Mouse (Mus musculus) urinary bladder, adult 2 months (tissue): ENCODE results near the gene Gm9913. TPM values are rescaled to one million over a fixed set of nuclear protein-coding genes. Genes with fewer than 3 reads are reported as not detected.

Source experiments
- DNase-seq: peaks from one replicate; pipeline ENCODE4 v3.0.0; 2022; ENCODE audit warnings: low spot score
- polyA plus RNA-seq: library from polyadenylated mRNA; depleted of rRNA; stranded (reverse); fragments of >200 nt; gene quantifications from 2 replicates; pipeline ENCODE4 v1.2.3, GENCODE M21; 2012

Gm9913 gene
- polyA plus RNA-seq, 1 experiment, result 0.06 TPM

DNA sequence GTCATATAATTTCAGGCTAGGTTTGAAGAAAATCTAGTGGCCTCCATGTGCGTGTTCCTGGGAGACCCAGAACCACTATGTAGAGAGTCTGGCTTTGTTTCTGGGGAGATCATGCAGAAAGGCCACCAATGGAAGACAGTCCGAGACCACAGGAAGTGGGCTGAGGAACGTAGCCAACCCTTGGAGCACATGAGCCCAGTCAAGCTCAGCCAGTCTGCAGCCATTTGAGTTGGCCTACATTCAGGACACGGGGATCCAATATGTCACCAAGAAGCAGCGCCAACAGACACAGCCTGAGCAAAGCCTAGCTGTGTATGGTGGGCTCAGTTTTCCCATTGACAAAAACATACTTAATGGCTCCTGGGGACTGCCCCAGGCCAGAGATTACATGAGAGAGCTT lies 8.2 kb upstream of the Gm9913 start:
- no peak for DNase-seq

DNA sequence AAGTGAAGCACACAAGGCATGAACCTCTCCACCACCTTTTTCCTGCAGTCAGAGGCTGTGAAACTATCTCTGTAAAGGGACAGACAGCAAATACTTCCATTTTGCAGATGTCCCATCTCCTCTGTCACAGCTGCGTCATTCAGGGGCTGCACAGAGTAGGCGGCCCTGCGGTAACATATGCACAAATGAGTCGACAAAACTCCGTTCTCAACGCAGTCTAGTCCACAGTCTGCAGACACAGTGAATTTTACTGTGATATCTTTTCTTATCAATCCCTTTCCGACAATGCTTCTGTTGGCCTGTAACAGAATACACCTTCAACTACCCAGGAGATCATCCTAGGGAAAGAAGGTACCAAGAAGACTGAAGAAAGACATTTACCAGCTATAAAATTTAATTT lies 6.7 kb upstream of the Gm9913 start:
- DNase-seq, result no peak

GRCm38 (mm10) chr2:125501526-125501925 lies 3.4 kb upstream of the Gm9913 start:
- DNase-seq, result no peak

DNA sequence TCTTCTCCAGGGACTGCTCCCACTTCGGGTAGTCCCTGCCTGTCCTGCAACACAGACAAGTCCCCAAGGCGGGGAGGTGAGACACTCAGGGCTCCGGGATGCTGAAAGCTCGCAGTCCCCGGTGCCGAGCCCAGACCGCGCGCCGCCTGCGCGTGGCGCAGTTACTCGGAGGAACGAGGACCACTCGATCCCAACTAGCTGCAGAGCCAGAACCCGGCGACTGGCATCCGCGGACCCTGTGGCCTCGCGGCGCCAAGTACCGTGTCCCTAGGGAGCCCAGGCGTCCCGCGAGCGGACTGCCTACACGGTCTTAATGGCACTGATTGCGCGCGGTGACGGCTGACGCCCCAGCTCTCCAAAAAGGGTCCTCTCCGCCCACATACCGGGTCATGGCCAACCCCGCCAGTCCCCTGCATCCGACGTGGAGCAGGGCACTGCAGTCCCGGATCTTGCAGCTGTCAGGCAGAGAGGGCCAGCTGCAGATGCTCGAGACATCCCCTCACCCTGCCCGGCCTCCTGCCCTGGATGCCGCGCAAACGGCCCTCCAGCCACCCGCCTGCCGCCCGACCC lies 942 bp downstream of the Gm9913 start:
- DNase-seq, result peak; percentile 30

DNA sequence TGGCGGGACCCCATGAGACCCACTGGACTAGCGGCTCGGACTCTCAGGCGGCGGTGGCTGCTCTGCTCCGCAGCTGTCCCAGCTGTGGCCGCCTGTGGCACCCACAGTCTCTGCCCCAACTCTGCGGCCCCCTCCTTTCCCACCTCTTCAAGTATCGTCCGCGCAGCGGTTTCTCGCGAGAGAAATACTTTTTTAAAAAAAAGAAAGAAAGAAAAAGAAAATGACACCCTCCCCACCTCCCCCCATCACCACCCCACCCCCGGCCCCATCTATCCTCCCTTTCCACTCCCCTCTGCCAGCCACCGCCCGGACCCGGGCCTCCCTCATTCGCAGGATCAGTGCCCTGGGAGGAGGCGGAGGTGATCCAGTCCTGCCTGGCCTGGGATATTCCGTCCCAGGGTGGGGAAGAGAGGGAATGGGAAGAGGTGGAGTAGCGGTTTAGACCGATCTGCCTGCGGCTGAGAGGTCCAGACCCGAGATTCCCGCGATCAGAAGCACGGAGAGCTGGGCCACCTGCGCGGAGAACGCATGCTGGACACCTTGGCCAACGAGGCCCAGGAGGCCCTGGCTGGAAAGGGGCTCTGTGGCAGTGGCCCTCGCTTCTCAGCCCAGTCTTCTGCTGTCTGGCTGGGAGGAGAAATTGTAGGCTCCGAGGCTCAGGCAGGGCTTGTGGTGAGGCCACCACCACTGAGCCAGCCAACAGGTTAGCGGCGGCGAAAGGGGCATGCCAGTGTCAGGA lies 1.6 kb downstream of the Gm9913 start:
- DNase-seq, result no peak

DNA sequence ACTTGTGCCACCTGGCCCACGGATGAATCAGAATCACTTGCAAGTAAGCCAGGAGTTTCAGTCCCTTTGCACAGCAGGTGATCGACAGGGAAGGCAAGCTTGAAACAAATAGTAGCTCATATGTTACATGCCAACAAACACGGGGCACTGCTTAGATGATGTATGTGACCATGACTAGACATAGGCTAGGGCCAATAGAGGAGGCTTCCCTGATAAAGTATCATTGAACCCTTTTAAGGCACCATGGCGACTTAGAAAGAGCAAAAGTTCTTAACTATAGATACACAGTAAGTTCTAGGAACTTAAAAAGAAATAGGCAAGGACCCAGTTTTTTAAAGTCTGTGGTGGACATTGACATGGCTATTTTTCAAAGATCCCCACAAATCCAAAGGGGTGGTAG lies 3.0 kb downstream of the Gm9913 start, which contains the start of gene Fbn1:
Gene Fbn1, minus strand, starts transcription at position 101 of the 400 bp plus-strand sequence.
- no peak for DNase-seq

DNA sequence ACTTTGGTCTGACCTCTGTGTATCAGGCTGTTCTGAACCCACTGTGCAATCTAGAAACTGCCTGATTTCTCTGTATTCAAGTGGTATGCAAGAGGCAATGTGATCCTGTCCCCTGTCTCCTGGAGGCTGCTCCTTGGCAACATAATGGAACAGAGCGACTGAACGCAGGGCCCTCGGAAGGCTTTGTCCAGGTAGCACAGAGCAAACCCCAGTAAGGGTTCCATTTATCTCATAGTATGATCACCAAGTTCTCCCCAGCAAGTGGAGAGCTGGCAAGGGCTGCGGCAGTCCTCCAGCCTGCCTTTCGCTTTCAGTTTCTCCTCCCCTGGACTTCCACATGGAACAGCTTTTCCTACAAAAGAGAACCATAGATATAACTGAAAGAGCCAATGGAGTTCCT lies 3.5 kb downstream of the Gm9913 start:
- no peak for DNase-seq

- DNase-seq, result no peak
Observed at GRCm38 (mm10) chr2:125510752-125511151, 5.9 kb downstream of the Gm9913 start.

- DNase-seq, result no peak
Observed at GRCm38 (mm10) chr2:125511898-125512297, 7.0 kb downstream of the Gm9913 start.

DNA sequence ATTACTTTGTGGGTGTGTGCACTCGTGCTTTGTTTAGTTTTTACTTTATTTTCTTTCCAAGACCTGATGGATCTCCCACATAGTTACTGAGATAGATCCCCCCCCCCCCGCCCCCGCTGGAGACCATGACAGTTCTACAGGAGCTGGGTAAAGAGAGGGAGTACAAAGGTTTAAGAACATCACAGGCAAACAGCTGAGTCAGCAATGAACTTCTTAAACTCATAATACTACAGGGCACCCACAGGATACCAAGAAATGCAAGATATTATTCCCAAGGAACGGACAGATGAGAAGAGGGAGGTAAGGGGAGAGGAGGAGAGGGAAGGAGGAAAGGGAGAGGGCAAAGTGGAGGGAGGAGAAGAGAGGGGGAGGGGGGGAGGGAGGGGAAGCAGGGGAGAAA lies 7.7 kb downstream of the Gm9913 start:
- no peak for DNase-seq

DNA sequence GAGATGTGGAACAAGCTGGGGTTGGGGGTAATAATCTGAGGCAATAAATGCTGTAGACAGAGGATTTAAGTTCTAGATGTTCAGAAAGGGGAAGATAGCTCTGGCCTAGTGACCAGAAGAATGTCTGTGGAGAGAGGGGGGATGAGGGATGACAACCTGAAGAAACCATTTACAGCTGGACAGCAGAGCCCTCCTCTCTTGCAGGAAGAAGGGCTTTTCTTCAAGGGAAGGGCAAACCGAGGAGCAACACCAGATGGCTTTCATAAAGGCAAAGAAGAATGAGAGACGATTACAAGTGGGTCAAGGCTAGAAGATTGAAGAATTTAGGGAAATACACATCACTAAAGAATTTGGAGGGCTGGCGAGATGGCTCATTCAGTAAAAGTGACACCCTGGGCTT lies 9.5 kb downstream of the Gm9913 start:
- DNase-seq, result no peak

GRCm38 (mm10) chr2:125515291-125516057 lies 10.6 kb downstream of the Gm9913 start:
- DNase-seq, result no peak

DNA sequence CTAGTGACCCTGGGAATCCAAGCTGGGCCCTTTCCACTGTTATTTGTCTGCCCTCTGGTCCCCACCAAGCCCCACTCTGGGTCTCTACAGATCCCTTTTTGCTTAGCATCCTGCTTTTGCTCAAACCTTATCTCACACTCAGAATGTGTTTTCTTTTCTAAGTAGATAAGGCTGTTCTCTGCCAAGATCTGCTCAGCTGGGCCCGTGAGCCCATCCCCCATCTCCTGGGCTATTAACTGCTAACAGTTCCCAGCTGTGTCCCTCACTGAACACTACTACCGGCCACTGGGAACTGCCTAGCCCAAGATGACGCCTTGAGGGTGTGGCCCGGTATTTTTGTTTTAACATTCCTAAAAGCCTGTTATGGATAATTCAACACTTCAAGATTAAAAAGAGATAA lies 11.7 kb downstream of the Gm9913 start:
- no peak for DNase-seq

DNA sequence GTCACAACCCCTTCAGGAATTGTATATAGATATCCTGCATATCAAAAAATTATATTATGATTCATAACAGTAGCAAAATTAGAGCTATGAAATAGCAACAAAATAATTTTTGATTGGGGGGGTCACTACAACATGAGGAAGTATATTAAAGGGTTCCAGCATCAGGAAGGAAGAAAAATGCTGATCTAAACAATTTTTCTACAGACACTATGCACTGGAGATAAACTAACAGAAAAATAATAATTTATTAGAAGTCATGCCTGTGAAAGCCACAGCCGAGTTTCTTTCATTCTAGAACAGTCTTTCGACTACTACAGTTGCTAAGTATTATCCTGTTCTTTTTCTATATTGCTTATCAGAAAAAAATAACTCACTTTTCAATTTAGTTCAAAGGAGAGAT lies 20.6 kb downstream of the Gm9913 start:
- DNase-seq, result no peak

- no peak for DNase-seq
Observed at GRCm38 (mm10) chr2:125526566-125526965, 21.7 kb downstream of the Gm9913 start.

- no peak for DNase-seq
Observed at GRCm38 (mm10) chr2:125530665-125531064, 25.8 kb downstream of the Gm9913 start.

DNA sequence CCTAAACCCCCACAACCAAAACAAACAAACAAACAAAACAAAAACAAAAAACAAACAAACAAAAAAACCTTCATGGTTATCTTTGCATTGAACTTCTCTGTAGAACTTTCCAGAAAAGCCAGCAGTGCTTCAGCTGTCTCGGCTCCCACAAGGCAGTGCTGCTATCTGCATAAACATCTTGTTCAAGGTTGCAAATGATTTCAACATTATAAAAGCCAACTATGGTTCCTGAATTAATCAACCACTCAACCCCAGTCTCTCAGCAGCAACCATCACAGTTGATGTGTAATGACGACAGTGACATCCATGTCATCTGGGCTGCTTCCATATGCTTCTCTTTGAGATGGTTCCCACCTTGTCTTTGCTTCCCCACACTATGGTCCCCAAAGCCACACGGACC lies 34.8 kb downstream of the Gm9913 start:
- no peak for DNase-seq

DNA sequence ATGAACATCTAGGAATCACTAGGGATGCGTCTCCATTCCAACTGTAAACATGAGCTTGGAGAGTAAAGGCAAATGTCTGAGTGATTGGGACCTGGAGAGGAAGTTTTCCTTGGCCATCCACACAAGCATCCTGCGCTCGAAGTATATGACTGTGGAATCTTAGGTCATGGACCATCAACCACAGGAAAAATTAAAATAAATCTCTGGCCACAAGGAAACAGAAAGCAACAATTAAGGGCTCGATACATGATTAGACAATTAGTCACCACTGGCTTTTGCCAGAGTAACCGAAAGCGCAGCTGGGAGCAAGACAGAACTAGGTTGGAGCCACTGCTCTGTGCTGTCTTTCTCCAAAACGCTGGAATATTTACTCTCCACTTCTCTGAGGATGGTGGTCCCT lies 35.7 kb downstream of the Gm9913 start:
- no peak for DNase-seq

DNA sequence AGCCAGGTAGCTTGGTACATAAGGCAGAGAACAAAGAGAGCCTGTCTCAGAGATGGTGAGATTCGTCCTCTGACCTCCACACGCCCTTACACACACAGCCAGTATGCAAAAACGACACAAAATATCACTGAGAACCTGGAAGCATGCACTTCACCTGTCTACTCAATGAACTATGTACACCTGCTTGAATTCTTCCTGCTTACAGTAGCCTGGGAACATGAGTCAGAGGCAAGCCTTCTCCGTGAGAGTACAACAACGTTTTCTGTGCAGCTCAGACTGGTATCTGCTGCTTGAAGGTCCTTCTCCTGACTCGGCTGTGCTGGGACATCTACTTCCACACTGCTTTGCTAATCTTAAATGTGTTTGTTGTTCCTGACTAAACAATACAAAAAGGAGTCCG lies 36.6 kb downstream of the Gm9913 start:
- no peak for DNase-seq

DNA sequence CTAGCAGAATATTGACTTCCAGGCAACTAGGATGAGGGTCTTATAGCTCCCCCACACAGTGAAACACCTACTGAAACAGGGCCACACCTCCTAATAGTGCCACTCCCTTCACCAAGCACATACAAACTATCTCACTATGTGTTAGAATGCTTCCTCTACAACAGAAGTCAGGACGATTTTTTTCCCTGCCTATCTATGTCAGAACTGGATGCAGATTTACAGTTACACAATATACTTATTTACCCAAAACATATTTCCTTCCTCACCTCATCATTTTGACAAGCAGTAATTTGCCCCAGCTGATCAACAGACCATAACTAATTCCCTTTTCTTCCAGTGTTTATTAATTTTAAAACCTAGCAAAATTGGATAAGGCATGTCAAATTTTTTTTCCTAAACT lies 38.8 kb downstream of the Gm9913 start:
- no peak for DNase-seq

GRCm38 (mm10) chr2:125544986-125545385 lies 40.1 kb downstream of the Gm9913 start:
- DNase-seq, result no peak

GRCm38 (mm10) chr2:125548806-125549578 lies 44.1 kb downstream of the Gm9913 start:
- no peak for DNase-seq
